Mouse (Mus musculus): ENCODE measurements around the gene Gm266.

Gm266 gene

DNA sequence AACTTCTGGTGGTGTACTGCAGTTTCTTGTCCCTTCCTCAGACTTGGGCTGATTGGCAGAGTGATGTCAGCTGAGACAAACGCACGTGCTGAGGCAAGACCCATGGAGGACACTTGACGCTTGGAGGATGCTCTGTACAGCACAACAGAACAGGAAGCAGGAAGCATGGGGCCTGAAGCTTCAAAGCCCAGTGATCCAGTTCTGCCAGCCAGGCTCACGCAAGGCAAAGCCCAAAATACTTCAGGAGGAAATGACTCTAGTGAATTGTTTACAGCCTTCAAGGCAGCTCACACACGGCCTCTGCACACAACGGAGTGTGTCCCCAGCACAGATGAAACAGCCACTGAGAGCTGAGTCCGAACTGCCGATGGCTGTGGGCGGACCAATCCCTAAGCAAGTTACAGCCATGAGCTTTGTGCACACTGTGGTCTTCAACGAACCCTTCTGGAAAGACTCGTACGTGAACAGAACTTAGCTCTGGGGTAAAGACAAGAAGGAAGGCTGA lies 17.5 kb upstream of the Gm266 start:
- CTCF ChIA-PET: no interaction called here

DNA sequence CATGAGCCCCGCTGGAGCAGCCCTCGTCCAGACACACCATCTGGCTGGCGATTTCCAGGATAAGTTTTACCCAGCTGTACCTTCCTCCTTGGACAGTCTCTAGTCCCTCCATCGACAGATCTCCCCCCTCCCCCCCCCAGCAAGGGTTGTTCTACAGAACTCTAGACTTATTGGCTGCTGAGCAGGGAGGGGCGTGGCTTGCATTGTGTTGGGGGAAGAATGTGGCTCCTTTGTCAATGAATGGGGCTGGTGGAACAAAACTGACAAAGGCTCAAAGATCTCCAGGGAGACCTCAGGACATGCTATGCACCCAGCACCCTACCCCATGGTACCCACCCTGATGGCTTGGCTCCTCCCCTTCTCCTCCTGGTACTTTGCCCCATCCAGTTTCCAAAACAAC lies 15.1 kb upstream of the Gm266 start:
- CTCF ChIA-PET: no interaction called here

DNA sequence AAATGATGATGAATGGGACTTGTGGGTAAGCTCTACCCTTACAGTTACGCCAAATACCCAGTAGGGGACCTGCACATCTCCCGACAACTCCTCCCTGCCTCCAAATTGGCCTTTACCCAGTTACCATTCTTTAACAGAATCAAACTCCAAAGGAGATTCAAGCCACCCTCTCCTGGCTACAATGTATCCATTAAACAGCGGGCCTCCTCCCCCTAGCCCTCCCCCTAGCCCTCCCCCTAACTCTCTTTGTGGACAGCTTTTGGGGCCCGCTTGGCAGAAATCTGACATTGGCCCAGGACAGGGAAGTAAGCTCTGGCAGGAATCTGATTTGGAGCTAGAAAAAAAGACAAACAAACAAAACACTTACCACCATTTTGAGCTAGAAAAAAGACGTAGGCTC lies 14.0 kb upstream of the Gm266 start:
- CTCF ChIA-PET: no interaction called here

DNA sequence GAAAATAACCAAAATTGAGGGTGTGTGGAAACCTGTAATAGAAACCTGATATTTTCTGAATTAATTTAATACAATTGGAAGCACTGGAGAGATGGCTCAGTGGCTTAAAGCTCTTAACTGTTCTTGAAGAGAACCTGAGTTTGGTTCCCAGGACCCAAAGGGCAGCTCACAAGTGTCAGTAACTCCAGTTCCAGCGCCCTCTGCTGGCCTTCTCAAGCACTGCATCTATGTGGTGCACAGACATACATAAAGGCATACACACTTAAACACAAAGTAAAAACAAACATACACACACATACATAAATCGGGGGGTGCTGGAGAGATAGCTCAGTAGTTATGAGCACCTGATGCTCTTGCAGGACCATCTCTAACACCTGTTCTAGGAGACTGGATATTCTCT lies 11.5 kb upstream of the Gm266 start:
- CTCF ChIA-PET: no interaction called here

DNA sequence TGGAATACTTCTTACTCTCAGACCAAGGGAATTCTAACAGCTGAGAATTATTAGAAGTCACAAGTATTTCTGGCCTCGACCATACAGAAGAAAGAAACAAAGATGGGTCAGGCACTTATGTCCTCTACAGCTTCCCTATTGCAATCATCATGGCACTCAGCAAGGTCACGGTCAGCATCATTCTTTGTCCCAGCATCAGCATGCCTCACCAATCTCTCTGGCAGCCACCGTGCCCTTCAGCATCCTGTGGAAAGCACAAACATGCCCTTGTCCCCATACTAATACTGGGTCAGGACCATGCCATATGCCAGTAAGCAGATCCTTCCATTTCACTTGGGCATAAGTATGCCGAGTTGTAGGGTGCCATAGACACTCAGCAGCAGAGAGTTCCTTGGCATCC lies 9.3 kb upstream of the Gm266 start:
- CTCF ChIA-PET: no interaction called here

DNA sequence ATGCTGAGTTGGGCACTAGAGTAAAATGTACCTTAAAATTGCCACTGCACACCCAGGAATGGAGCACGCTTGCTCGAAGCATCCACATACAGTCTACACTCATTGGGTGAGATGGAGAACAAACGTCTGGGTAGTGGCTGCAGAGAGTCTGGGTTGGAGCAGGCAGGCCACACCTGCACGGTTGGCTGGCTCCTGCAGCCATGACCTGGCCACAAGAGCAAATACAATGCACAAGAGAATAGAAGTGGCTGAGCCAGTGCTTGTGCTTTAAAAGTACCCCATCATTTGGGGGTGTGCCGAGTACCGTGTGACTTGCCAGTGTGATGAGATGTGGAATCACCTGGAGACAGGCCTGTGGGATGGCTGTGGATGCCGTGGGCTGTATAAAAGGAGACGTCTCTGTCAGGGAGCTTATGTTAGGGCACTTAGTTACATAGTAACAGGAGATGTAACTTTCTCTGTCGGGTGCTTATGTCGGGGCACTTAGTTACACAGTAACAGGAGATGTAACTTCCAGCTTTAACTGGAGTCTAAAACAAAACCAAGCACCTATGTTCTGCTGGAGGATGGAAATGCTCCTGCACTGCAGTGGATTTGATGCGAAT lies 3.7 kb upstream of the Gm266 start:
- CTCF ChIA-PET: no interaction called here

DNA sequence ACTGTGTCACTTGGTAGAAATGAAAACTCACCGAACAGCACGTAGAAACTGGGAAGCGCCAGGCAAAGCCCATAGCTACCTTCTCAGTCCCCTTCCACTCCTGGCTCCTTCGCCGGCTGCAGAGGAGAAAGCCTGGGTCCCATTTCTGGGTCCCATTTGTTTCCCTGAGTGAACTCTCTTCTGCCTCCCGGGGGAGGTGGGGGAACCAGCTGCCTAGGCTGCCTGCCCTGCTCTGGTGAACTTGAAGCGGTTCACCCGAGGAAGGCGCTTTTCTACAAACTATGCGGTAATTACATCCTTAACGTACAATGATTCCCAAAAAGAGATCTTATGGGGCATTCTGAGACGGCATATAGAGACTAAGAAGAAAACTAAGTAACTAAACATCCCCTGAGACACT lies 832 bp upstream of the Gm266 start:
- CTCF ChIA-PET: no interaction called here

DNA sequence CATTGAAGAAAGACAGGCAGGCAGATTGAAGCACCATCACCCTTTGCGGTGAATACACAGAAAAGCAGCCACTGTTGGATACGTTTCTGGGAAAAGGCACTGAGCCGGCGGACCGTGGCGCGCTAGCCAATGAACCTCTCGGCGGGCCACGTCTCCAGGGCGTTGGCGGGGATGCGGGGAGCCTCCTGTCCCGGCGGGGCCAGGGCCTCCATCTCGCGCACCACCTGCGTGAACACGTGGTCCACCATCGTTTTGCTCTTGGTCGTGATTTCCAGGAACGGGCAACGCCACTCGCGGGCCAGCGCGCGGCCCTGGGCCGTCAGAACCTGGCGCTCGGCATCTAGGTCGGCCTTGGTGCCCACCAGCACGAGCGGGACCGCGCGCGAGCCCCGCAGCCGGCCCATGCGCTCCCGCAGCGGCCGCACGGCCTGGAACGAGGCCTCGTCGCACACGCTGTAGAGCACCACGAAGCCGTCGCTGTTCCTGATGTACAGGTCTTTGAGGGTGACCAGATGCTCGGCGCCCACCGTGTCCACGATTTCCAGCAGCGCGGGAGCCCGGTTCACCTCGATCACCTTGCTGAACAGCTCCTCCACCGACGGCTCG lies 474 bp downstream of the Gm266 start:
- CTCF ChIA-PET: no interaction called here

DNA sequence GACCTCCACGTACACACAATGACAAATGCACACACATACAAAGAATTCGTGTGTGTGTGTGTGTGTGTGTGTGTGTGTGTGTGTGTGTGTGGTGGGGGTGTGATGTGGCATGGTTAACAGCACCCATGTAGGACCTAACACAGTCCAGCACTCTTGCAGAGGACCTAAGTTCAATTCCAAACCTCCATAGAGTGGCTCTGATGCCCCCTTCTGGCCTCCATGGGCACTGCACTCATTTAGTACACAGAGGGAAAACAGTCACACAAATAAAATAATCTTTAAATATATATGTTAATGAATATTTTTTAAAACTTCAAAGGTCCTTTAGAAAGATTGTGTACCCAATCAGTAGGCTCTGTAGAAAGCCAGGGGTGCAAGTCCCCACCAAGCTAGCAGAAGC lies 5.7 kb downstream of the Gm266 start:
- CTCF ChIA-PET: interaction anchor here (0.7 kb wide), 1 partner anchor 20 kb away, joined by 3 read pairs; no protein-coding TSS in a partner anchor

DNA sequence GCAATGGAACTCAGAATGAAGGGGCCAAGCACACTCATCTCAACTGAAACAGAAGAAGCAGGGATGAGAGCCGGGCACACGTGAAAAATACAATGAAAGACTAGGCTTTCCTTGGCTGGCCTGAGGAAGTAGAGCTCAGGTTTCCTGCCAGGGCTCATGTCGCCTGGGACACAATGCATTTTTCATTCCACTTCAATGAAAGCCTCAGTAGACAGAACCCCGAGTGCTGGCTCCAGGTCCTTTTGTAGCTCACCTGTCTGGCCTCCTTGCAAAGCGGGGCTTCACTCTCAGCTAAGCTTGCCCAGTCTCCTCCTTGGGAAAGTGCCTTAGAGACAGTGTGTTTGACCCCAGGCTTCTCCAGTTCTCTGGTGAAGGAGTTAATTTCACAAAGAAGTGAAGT lies 6.7 kb downstream of the Gm266 start:
- CTCF ChIA-PET: no interaction called here

DNA sequence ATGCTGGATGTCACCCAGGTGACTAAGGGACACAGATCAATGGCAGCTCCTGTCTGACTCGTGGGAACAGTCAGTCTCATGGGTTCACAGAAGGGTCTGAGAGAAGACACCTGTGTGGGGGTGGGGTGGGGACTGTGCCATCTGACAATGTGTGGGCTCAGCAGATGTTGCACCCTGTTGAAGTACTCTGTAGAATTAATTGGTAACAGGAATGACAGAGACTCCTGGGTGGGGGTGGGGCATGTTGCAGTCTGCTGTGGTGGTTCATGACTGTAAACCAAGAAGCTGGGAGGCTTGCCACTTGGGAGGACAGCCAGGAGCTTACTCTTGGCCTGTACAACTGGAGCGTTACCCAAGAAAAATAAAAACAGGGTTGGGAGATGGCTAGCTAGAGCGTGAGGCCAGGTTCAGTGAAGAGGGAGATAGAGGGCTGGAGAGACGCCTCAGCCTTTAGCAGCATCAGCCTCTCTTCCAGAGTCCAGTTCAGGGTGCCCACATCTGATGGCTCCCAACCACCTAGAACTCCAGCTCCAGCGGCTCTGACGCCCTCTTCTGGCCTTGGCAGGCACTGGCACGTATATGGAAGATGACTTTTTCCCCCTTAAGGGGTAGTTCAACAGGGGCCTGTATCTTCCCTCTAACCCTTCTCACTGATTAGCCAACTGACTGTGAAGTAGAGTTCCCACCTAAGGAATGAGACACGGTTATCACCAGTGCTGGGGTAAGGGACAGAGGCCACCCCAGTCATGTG lies 10.6 kb downstream of the Gm266 start:
- CTCF ChIA-PET: no interaction called here

DNA sequence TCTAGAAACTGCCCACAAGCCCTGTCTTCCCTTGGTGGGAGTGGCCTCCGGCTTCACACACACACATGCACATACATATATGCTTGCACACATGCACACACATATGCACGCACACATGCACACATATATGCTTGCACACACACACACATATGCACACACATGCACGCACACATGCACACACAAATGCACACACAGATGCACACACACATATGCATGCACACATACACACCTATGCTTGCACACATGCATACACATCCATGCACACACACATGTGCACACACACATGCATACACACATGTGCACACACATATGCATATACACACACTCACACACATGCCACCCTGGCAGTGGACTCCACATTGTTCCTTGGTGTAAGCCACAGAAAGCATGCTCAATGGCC lies 11.2 kb downstream of the Gm266 start:
- CTCF ChIA-PET: no interaction called here

DNA sequence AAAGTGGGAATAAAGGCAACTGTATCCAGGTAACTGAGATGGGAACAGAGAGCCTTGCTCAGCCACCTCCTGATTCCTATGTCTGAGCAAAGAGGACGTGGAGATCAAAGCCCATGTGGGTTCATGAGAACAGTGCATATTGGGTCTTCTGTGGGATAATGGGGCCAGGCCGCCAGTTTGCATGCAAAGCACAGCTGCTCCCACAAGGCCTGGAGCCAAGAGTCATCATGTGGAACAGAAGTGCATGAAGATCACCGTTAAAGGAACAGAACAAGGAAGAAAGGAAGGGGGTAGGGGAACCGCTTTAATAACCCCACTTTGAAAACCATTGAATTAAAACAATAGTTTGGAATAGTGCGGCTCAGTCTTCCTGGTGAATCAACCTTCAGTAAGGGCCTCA lies 12.7 kb downstream of the Gm266 start:
- CTCF ChIA-PET: no interaction called here

DNA sequence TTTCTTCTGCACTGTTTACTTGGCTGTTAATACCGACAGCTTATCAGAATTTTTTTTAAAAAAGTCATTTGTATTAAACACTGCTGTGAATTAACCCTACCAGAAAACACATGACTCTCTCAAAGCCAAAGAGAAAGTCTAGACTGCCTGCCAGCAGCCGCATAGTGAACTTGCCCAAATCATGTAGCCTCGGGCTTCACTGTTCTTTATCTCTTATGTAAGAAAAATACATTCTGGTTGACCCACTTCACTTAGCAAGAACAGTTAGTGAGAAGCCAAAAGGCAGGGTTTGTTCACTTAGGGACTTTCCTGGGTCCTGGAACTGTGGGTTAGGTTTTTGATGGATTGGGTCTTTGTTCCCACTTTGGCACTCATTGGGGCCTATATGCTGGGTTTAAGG lies 13.9 kb downstream of the Gm266 start:
- CTCF ChIA-PET: no interaction called here

DNA sequence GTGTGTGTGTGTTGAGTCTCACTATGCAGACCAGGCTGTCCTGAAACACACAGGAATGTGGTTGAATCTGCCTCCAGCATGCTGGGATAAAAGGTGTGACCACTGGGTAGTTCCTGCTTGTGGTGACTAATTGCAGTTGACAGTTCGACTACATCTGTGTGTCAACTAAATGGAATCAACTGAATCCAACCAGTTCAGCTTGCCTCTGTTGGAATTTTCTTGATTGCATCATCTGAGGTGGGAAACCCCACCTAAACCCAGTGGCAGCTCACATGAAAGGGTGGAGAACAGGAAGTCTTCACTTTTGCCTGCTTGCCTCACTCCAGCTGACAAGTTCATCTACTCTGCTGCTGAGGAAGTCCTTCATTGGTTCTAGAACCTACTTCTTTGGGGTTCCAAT lies 14.5 kb downstream of the Gm266 start:
- CTCF ChIA-PET: no interaction called here

DNA sequence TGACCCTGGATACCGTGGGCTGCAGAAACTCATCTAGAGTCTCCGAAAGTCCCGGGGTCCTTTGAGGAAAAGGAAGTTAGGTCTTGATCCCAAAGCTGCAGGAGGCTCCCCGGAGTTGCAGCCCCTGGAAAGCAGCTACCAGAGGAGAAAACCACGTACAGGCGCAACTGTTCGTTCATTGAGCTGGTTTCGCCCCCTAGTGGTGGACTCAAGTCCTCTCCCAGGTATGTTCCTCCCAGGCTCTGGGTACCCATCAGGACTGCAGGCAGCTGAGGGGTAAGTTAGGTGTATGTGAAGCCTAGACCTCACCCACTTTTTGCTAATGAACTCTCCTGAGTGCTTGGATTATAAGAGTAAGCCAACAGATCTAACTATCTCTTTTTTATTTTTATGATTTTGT lies 16.1 kb downstream of the Gm266 start:
- CTCF ChIA-PET: interaction anchor here (0.6 kb wide), 1 partner anchor 1487 kb away, joined by 3 read pairs; no protein-coding TSS in a partner anchor

DNA sequence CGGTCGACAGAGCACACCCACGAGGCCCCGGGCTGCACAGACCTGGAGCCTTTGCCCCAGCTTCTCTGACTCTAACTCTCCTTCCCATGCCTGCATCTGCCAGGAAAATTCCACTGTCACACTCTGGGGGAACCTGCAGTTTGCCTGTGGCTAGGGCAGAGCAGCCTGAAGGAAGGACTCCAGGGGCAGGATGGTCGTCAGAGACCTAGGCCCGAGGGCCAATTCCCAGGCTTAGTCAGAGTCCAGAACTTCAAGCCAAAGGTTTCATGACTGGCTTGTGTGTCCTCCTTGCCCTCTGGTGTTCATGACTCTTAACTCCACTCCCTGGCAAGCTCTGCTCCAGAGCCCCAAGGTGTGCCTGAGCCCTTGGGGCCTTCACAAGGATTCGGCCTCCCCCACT lies 17.4 kb downstream of the Gm266 start:
- CTCF ChIA-PET: no interaction called here

DNA sequence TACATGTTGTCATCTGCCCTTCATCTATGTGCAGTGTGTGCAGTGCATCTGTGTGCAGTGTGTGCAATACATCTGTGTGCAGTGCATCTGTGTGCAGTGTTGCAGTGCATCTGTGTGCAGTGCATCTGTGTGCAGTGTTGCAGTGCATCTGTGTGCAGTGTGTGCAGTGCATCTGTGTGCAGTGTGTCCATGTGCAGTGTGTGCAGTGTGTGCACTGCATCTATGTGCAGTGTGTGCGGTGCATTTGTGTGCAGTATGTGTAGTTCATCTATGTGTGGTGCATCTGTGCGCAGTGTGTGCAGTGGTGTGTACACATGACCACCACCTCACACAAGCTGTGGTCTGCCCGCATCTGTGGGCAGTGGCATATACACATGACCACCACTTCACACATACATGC lies 19.3 kb downstream of the Gm266 start:
- CTCF ChIA-PET: no interaction called here

DNA sequence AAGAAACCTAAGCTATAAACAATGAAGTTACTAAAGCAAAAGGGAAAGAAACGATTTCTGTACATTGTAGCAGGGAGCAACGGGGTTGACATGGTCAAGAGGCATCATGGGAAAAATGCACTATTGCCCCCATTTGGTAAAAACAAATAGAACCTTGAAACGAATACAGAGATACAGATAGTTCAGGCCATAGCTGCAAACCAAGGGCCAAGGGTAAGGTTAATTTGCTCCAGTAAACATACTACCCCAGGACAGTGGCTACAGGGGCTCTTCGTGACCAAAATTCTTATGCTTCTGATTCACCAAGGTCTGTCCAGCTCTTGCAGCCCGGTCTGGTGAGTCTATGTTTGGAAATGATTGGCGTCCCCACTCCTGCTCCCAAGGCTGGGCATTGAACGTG lies 22.1 kb downstream of the Gm266 start:
- CTCF ChIA-PET: no interaction called here

DNA sequence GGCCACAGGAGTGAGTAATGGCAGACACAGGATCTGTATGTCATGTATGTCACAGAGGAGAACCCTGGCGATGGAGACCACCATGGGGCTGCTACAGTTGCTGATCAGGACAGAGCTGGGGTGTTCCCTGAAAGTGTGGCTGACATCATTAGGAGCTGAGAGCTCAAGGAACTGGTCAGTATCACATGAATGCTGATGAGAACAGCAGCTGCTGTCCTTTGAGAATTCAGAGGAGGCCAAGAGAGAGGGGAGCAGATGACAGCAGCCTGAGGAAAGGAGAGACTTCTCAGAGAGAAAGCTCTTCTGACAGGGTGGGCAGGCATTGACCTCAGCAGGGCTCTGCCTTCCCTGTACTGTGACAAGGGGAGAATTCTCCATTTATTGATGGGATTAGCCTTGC lies 27.9 kb downstream of the Gm266 start:
- CTCF ChIA-PET: no interaction called here

DNA sequence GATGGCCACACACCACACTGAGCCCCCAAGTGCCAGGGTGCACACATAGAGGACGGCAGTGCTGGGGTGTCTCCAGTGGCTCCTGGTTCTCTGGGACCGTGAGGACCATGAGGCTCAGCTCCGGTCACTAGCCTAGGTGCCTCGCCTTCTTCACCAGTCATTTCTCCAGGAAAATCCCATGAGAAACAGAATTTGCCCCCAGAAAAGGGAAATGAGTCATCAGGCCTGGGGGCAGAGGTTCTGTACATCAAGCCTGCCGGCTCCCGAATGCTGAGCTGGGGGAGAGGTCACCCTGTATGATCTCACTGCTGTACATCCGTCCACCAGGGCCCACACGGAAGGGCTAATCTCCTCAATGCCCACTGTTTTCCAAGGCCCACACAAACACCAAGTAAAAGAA lies 29.8 kb downstream of the Gm266 start:
- CTCF ChIA-PET: no interaction called here

DNA sequence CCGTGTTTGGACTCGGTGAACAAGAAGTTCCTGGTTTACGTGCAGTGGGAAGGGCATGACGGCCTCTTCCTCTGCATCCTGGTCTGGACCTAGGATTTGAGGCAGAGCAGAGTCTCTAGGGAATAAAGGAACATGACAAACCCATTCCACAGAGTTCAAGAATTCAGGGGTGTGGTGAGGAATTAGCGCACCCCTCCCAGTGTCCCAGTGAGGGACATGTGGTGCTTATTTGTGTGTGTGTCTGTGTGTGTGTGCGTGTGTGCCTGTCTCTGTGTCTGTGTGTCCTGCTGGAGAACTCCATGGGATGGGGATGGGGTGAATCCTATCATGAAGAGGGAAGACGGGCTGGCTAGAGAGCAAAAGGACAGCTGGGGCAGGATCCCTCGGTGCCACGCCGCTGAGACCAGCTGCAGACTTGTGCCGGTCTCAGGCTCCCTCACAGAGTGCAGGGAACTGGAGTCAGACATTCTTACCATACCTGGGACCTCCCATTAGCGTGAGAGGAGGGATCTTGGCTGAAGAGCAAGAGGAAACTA lies 30.2 kb downstream of the Gm266 start:
- CTCF ChIA-PET: no interaction called here

DNA sequence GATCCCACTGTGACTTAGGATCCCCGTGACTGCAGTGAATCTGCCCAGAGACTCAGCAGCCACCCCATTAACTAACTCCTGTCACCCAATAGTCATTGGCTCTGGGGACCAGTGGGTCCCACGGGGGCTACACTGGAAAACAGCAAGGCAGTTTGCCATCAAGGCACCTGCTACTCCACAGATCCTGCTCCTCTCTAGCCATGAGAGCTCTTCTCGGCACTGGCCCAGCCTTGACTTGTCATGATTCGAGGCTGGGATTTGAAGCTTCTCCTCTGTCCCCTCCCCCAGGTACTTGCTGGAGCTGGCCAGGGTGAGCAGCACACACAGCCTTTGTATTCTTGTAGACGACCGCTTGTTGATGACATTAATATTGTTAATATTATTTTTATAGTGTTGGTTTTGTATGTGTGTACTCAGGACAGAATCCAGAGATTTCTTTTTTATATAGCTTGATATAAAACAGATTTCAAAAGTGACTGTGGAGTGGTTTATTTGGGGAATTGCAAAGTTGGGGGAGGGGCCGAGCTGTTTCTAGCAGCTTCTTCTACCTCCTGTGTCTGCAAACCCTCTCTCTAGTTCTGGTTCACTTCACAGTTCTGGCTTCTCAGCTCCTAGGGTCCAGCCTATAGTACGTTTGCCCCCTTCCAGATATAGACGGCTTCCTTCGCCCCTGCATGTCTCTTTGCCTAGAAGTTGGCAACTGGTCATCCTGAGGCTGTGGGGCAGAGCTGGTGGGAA lies 30.9 kb downstream of the Gm266 start:
- CTCF ChIA-PET: no interaction called here
